Mouse (Mus musculus): ENCODE results near the gene Atm. TPM values are rescaled to one million over a fixed set of nuclear protein-coding genes. Genes with fewer than 3 reads are reported as not detected.

Atm gene
- polyA plus RNA-seq, 1 experiment = 0.06 TPM

GRCm38 (mm10) chr9:53514091-53514490 lies 22.4 kb downstream of the Atm start:
- Histone ChIP-seq H3K36me3 (replicated peaks; ENCODE audit: low read length) (peaks cover 60% of the 10 kb centered on the region), H3K27me3 (replicated peaks) (no peaks in the 10 kb centered on the region), H3K9me3 (no peaks in the 10 kb centered on the region), H3K4me1 (peaks cover 4% of the 10 kb centered on the region; the same call in 1 of the 2 replicates), H3K4me3 (replicated peaks) (no peak overlapping the region)
- no peak for TF ChIP-seq FLI1 (IDR thresholded peaks at IDR 0.05; ENCODE audit: low read length)
- TF ChIP-seq GATA1 (IDR thresholded peaks at IDR 0.05; ENCODE audit: borderline replicate concordance, low read length) = no peak

- no peaks in the 10 kb centered on the region for H3K9me3 ChIP-seq
- peak overlapping the region; percentile 73 for H3K4me3 ChIP-seq (replicated peaks)
- H3K36me3 ChIP-seq (replicated peaks; ENCODE audit: low read length) = peaks cover 45% of the 10 kb centered on the region
- H3K27me3 ChIP-seq (replicated peaks) = no peaks in the 10 kb centered on the region
- TF ChIP-seq GATA1 (IDR thresholded peaks at IDR 0.05; ENCODE audit: borderline replicate concordance, low read length) (no peak), FLI1 (IDR thresholded peaks at IDR 0.05; ENCODE audit: low read length) (no peak)
- peaks cover 19% of the 10 kb centered on the region for H3K4me1 ChIP-seq
Measured at GRCm38 (mm10) chr9:53508053-53508452, 28.5 kb downstream of the Atm start.

GRCm38 (mm10) chr9:53485886-53486285 lies 50.7 kb downstream of the Atm start:
- Histone ChIP-seq H3K4me3 (replicated peaks) (no peak overlapping the region), H3K9me3 (no peaks in the 10 kb centered on the region), H3K4me1 (no peaks in the 10 kb centered on the region; the same call in 1 of the 2 replicates), H3K36me3 (replicated peaks; ENCODE audit: low read length) (peaks cover 85% of the 10 kb centered on the region), H3K27me3 (replicated peaks) (no peaks in the 10 kb centered on the region)
- TF ChIP-seq FLI1 (IDR thresholded peaks at IDR 0.05; ENCODE audit: low read length) = no peak
- no peak for TF ChIP-seq GATA1 (IDR thresholded peaks at IDR 0.05; ENCODE audit: borderline replicate concordance, low read length)

GRCm38 (mm10) chr9:53472806-53473518 lies 63.6 kb downstream of the Atm start:
- H3K4me3 ChIP-seq (replicated peaks) = no peak overlapping the region
- H3K36me3 ChIP-seq (replicated peaks; ENCODE audit: low read length) = peaks cover 42% of the 10 kb centered on the region
- H3K4me1 ChIP-seq = peaks cover 3% of the 10 kb centered on the region
- TF ChIP-seq GATA1 (IDR thresholded peaks at IDR 0.05; ENCODE audit: borderline replicate concordance, low read length) = no peak
- no peak for TF ChIP-seq FLI1 (IDR thresholded peaks at IDR 0.05; ENCODE audit: low read length)
- H3K9me3 ChIP-seq = no peaks in the 10 kb centered on the region
- H3K27me3 ChIP-seq (replicated peaks) = no peaks in the 10 kb centered on the region

GRCm38 (mm10) chr9:53452038-53452437 lies 84.5 kb downstream of the Atm start:
- Histone ChIP-seq H3K4me1 (0 out of 2 replicates have a peak, but pooled peaks cover 5% of the 10 kb centered on the region), H3K27me3 (replicated peaks) (no peaks in the 10 kb centered on the region), H3K9me3 (no peaks in the 10 kb centered on the region), H3K36me3 (replicated peaks; ENCODE audit: low read length) (peaks cover 85% of the 10 kb centered on the region), H3K4me3 (replicated peaks) (no peak overlapping the region)
- TF ChIP-seq GATA1 (IDR thresholded peaks at IDR 0.05; ENCODE audit: borderline replicate concordance, low read length) (no peak), FLI1 (IDR thresholded peaks at IDR 0.05; ENCODE audit: low read length) (no peak)

GRCm38 (mm10) chr9:53450609-53451008 lies 85.9 kb downstream of the Atm start:
- TF ChIP-seq FLI1 (IDR thresholded peaks at IDR 0.05; ENCODE audit: low read length) (no peak), GATA1 (IDR thresholded peaks at IDR 0.05; ENCODE audit: borderline replicate concordance, low read length) (no peak)
- Histone ChIP-seq H3K27me3 (replicated peaks) (no peaks in the 10 kb centered on the region), H3K9me3 (no peaks in the 10 kb centered on the region), H3K36me3 (replicated peaks; ENCODE audit: low read length) (peaks cover 83% of the 10 kb centered on the region), H3K4me3 (replicated peaks) (no peak overlapping the region), H3K4me1 (0 out of 2 replicates have a peak, but pooled peaks cover 5% of the 10 kb centered on the region)

- Histone ChIP-seq H3K4me3 (replicated peaks) (no peak overlapping the region), H3K4me1 (peaks cover 17% of the 10 kb centered on the region), H3K9me3 (no peaks in the 10 kb centered on the region), H3K36me3 (replicated peaks; ENCODE audit: low read length) (peaks cover 48% of the 10 kb centered on the region), H3K27me3 (replicated peaks) (no peaks in the 10 kb centered on the region)
- TF ChIP-seq FLI1 (IDR thresholded peaks at IDR 0.05; ENCODE audit: low read length) = no peak
Measured at GRCm38 (mm10) chr9:53435830-53436570, 100.5 kb downstream of the Atm start.

GRCm38 (mm10) chr9:53427638-53428037 lies 108.9 kb downstream of the Atm start:
- peaks cover 32% of the 10 kb centered on the region for H3K36me3 ChIP-seq (replicated peaks; ENCODE audit: low read length)
- no peak overlapping the region for H3K4me3 ChIP-seq (replicated peaks)
- H3K9me3 ChIP-seq = no peaks in the 10 kb centered on the region
- TF ChIP-seq FLI1 (IDR thresholded peaks at IDR 0.05; ENCODE audit: low read length) (no peak), GATA1 (IDR thresholded peaks at IDR 0.05; ENCODE audit: borderline replicate concordance, low read length) (no peak)
- no peaks in the 10 kb centered on the region for H3K27me3 ChIP-seq (replicated peaks)
- H3K4me1 ChIP-seq = peaks cover 59% of the 10 kb centered on the region

- Histone ChIP-seq H3K27me3 (replicated peaks) (no peaks in the 10 kb centered on the region), H3K36me3 (replicated peaks; ENCODE audit: low read length) (peaks cover 27% of the 10 kb centered on the region)
Measured at GRCm38 (mm10) chr9:53426726-53427125, 109.8 kb downstream of the Atm start.

More at GRCm38 (mm10) chr9:53426726-53427125, 109.8 kb downstream of the Atm start:
- Histone ChIP-seq H3K4me1 (peaks cover 68% of the 10 kb centered on the region), H3K4me3 (replicated peaks) (no peak overlapping the region), H3K9me3 (no peaks in the 10 kb centered on the region)
- no peak for TF ChIP-seq FLI1 (IDR thresholded peaks at IDR 0.05; ENCODE audit: low read length)
- no peak for TF ChIP-seq GATA1 (IDR thresholded peaks at IDR 0.05; ENCODE audit: borderline replicate concordance, low read length)

All from megakaryocyte, embryonic 14.5 days (primary cell).